Mouse (Mus musculus): ENCODE measurements at regions not wholly inside any gene's neighbourhood (a gene's known extent, or its start where the extent isn't known, plus 50 kb on each side); places are given as distances from the start of the nearest gene placed in this dataset.

- TF ChIP-seq CTCF (IDR thresholded peaks at IDR 0.05; ENCODE audit: control insufficient read depth, insufficient read depth, insufficient read length) (no peak), CEBPB (IDR thresholded peaks at IDR 0.05; ENCODE audit: low read depth) (no peak), MAX (IDR thresholded peaks at IDR 0.05) (no peak), USF1 (IDR thresholded peaks at IDR 0.05; ENCODE audit: low read depth) (no peak), MYOD1 (IDR thresholded peaks at IDR 0.05; ENCODE audit: control insufficient read depth, insufficient read length, low read depth) (no peak), MYOG (IDR thresholded peaks at IDR 0.05; ENCODE audit: control insufficient read depth, extremely low read depth, insufficient read length) (no peak), FOSL1 (IDR thresholded peaks at IDR 0.05; ENCODE audit: insufficient read depth, low read length, poor library complexity, severe bottlenecking) (no peak)
These were observed 338.4 kb upstream of the Gpc6 start for GRCm38 (mm10) chr14:116586742-116587141.

DNA sequence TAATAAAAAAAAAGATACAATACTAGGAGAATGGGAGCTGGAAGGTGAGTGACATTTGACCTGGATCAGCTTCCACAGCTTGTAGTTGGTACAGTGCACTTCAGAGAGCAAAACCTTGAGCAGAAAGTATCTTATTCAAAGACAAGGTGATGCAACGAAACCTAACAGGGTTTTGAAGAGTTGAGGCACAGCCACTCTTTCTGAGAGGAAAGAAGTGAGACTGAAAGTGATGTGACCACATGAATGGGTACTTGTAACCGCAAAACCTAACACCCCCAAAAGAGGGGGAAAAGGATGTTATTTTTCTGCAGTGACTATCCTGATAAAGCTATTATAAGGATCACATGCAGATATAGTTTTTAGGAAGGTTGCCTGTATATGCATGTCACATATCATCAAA, 335.6 kb upstream of the Gpc6 start:
- no peaks in the 10 kb centered on the region for H3K27me3 ChIP-seq (ENCODE audit: control insufficient read depth, insufficient read depth, insufficient read length)
- H3K36me3 ChIP-seq (ENCODE audit: control insufficient read depth, insufficient read depth): no peaks in the 10 kb centered on the region
- H3K4me3 ChIP-seq (ENCODE audit: insufficient read depth, poor library complexity, severe bottlenecking): no peak overlapping the region
- no peaks in the 10 kb centered on the region for H3K79me3 ChIP-seq (ENCODE audit: low read depth)
- no peaks in the 10 kb centered on the region for H3K79me2 ChIP-seq (ENCODE audit: control insufficient read depth, insufficient read depth)
- TF ChIP-seq MYOG (IDR thresholded peaks at IDR 0.05; ENCODE audit: control insufficient read depth, extremely low read depth, insufficient read length): no peak
- TF ChIP-seq CEBPB (IDR thresholded peaks at IDR 0.05; ENCODE audit: low read depth): no peak
- no peak for TF ChIP-seq MAX (IDR thresholded peaks at IDR 0.05)
- TF ChIP-seq FOSL1 (IDR thresholded peaks at IDR 0.05; ENCODE audit: insufficient read depth, low read length, poor library complexity, severe bottlenecking): no peak
- no peak for TF ChIP-seq MYOD1 (IDR thresholded peaks at IDR 0.05; ENCODE audit: control insufficient read depth, insufficient read length, low read depth)
- no peak for TF ChIP-seq USF1 (IDR thresholded peaks at IDR 0.05; ENCODE audit: low read depth)
- TF ChIP-seq CTCF (IDR thresholded peaks at IDR 0.05; ENCODE audit: control insufficient read depth, insufficient read depth, insufficient read length): no peak
- H3ac ChIP-seq (ENCODE audit: control insufficient read depth, insufficient read length, low read depth): no peak overlapping the region

More at GRCm38 (mm10) chr14:116586742-116587141, 338.4 kb upstream of the Gpc6 start:
- Histone ChIP-seq H3K79me3 (ENCODE audit: low read depth) (no peaks in the 10 kb centered on the region), H3K27me3 (ENCODE audit: control insufficient read depth, insufficient read depth, insufficient read length) (no peaks in the 10 kb centered on the region), H3ac (ENCODE audit: control insufficient read depth, insufficient read length, low read depth) (no peak overlapping the region), H3K36me3 (ENCODE audit: control insufficient read depth, insufficient read depth) (no peaks in the 10 kb centered on the region), H3K4me3 (ENCODE audit: insufficient read depth, poor library complexity, severe bottlenecking) (no peak overlapping the region), H3K79me2 (ENCODE audit: control insufficient read depth, insufficient read depth) (no peaks in the 10 kb centered on the region)

- TF ChIP-seq FOSL1 (IDR thresholded peaks at IDR 0.05; ENCODE audit: insufficient read depth, low read length, poor library complexity, severe bottlenecking): no peak
- peak; percentile 17 for TF ChIP-seq CEBPB (IDR thresholded peaks at IDR 0.05; ENCODE audit: low read depth)
- no peak for TF ChIP-seq MYOD1 (IDR thresholded peaks at IDR 0.05; ENCODE audit: control insufficient read depth, insufficient read length, low read depth)
- TF ChIP-seq MAX (IDR thresholded peaks at IDR 0.05): no peak
- TF ChIP-seq MYOG (IDR thresholded peaks at IDR 0.05; ENCODE audit: control insufficient read depth, extremely low read depth, insufficient read length): no peak
These were observed 335.0 kb upstream of the Gpc6 start for GRCm38 (mm10) chr14:116590111-116590510.

DNA sequence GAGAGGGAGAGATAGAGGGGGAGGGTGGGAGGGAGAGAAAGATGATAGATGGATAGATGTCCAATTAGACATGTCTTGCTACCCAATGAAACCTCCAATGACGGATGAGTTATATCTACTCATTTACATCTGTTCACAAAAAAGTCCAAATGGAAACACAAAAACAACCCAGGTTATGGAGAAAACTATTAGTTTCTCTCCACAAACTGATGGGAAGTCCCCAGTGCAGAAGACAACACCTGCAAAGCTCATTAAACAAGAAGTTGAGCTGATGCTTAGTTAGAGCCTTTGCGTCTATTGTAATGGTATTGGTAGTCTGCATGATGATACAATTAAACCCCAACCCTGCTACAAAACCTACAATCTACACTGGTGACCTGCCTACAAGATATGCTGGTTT, 317.0 kb upstream of the Gpc6 start:
- Histone ChIP-seq H3K36me3 (ENCODE audit: control insufficient read depth, insufficient read depth) (no peaks in the 10 kb centered on the region), H3ac (ENCODE audit: control insufficient read depth, insufficient read length, low read depth) (no peak overlapping the region), H3K79me3 (ENCODE audit: low read depth) (no peaks in the 10 kb centered on the region), H3K4me3 (ENCODE audit: insufficient read depth, poor library complexity, severe bottlenecking) (no peak overlapping the region), H3K79me2 (ENCODE audit: control insufficient read depth, insufficient read depth) (no peaks in the 10 kb centered on the region), H3K27me3 (ENCODE audit: control insufficient read depth, insufficient read depth, insufficient read length) (no peaks in the 10 kb centered on the region)
- TF ChIP-seq CTCF (IDR thresholded peaks at IDR 0.05; ENCODE audit: control insufficient read depth, insufficient read depth, insufficient read length): no peak
- no peak for TF ChIP-seq USF1 (IDR thresholded peaks at IDR 0.05; ENCODE audit: low read depth)
- no peak for TF ChIP-seq MYOD1 (IDR thresholded peaks at IDR 0.05; ENCODE audit: control insufficient read depth, insufficient read length, low read depth)
- TF ChIP-seq MYOG (IDR thresholded peaks at IDR 0.05; ENCODE audit: control insufficient read depth, extremely low read depth, insufficient read length): no peak
- no peak for TF ChIP-seq FOSL1 (IDR thresholded peaks at IDR 0.05; ENCODE audit: insufficient read depth, low read length, poor library complexity, severe bottlenecking)
- no peak for TF ChIP-seq MAX (IDR thresholded peaks at IDR 0.05)
- TF ChIP-seq CEBPB (IDR thresholded peaks at IDR 0.05; ENCODE audit: low read depth): no peak

More at GRCm38 (mm10) chr14:116590111-116590510, 335.0 kb upstream of the Gpc6 start:
- Histone ChIP-seq H3ac (ENCODE audit: control insufficient read depth, insufficient read length, low read depth) (no peak overlapping the region), H3K36me3 (ENCODE audit: control insufficient read depth, insufficient read depth) (no peaks in the 10 kb centered on the region), H3K79me2 (ENCODE audit: control insufficient read depth, insufficient read depth) (no peaks in the 10 kb centered on the region), H3K27me3 (ENCODE audit: control insufficient read depth, insufficient read depth, insufficient read length) (no peaks in the 10 kb centered on the region), H3K4me3 (ENCODE audit: insufficient read depth, poor library complexity, severe bottlenecking) (no peak overlapping the region), H3K79me3 (ENCODE audit: low read depth) (no peaks in the 10 kb centered on the region)

GRCm38 (mm10) chr14:116611210-116611609, 313.9 kb upstream of the Gpc6 start:
- Histone ChIP-seq H3K79me2 (ENCODE audit: control insufficient read depth, insufficient read depth) (no peaks in the 10 kb centered on the region), H3ac (ENCODE audit: control insufficient read depth, insufficient read length, low read depth) (no peak overlapping the region), H3K79me3 (ENCODE audit: low read depth) (no peaks in the 10 kb centered on the region), H3K27me3 (ENCODE audit: control insufficient read depth, insufficient read depth, insufficient read length) (no peaks in the 10 kb centered on the region), H3K36me3 (ENCODE audit: control insufficient read depth, insufficient read depth) (no peaks in the 10 kb centered on the region), H3K4me3 (ENCODE audit: insufficient read depth, poor library complexity, severe bottlenecking) (no peak overlapping the region)
- TF ChIP-seq MYOG (IDR thresholded peaks at IDR 0.05; ENCODE audit: control insufficient read depth, extremely low read depth, insufficient read length) (no peak), MAX (IDR thresholded peaks at IDR 0.05) (no peak), MYOD1 (IDR thresholded peaks at IDR 0.05; ENCODE audit: control insufficient read depth, insufficient read length, low read depth) (no peak), CTCF (IDR thresholded peaks at IDR 0.05; ENCODE audit: control insufficient read depth, insufficient read depth, insufficient read length) (no peak), USF1 (IDR thresholded peaks at IDR 0.05; ENCODE audit: low read depth) (no peak), FOSL1 (IDR thresholded peaks at IDR 0.05; ENCODE audit: insufficient read depth, low read length, poor library complexity, severe bottlenecking) (no peak), CEBPB (IDR thresholded peaks at IDR 0.05; ENCODE audit: low read depth) (no peak)

GRCm38 (mm10) chr14:116632181-116632580, 292.9 kb upstream of the Gpc6 start:
- H3K4me3 ChIP-seq (ENCODE audit: insufficient read depth, poor library complexity, severe bottlenecking): no peak overlapping the region
- no peaks in the 10 kb centered on the region for H3K79me2 ChIP-seq (ENCODE audit: control insufficient read depth, insufficient read depth)
- H3K36me3 ChIP-seq (ENCODE audit: control insufficient read depth, insufficient read depth): no peaks in the 10 kb centered on the region
- H3K27me3 ChIP-seq (ENCODE audit: control insufficient read depth, insufficient read depth, insufficient read length): no peaks in the 10 kb centered on the region
- H3K79me3 ChIP-seq (ENCODE audit: low read depth): no peaks in the 10 kb centered on the region
- no peak overlapping the region for H3ac ChIP-seq (ENCODE audit: control insufficient read depth, insufficient read length, low read depth)
- TF ChIP-seq USF1 (IDR thresholded peaks at IDR 0.05; ENCODE audit: low read depth) (no peak), MAX (IDR thresholded peaks at IDR 0.05) (no peak), MYOG (IDR thresholded peaks at IDR 0.05; ENCODE audit: control insufficient read depth, extremely low read depth, insufficient read length) (no peak), CTCF (IDR thresholded peaks at IDR 0.05; ENCODE audit: control insufficient read depth, insufficient read depth, insufficient read length) (no peak), MYOD1 (IDR thresholded peaks at IDR 0.05; ENCODE audit: control insufficient read depth, insufficient read length, low read depth) (no peak), CEBPB (IDR thresholded peaks at IDR 0.05; ENCODE audit: low read depth) (no peak), FOSL1 (IDR thresholded peaks at IDR 0.05; ENCODE audit: insufficient read depth, low read length, poor library complexity, severe bottlenecking) (no peak)

All from C2C12 (cell line).